Mouse (Mus musculus) heart, embryonic 16.5 days (tissue): ENCODE results near the gene Hoga1. TPM values are rescaled to one million over a fixed set of nuclear protein-coding genes. Genes with fewer than 3 reads are reported as not detected.

Experiments
- ATAC-seq: fragments of 200-750 bp; cut with Nextera tagmentation; replicated peaks from 2 replicates; pipeline ENCODE4 v1.8.0; 2017; ENCODE audit warnings: moderate number of reproducible peaks; ENCODE audit not compliant: insufficient read depth, low FRiP score; ENCODE audit errors: extremely low read depth
- H3K27ac ChIP-seq: fragments of 300-500 bp; sonication (generic); 2 replicates; pipeline ENCODE4 v1.5.1; 2014; ENCODE audit warnings: mild to moderate bottlenecking, low read length, control low read depth, moderate library complexity
- H3K27me3 ChIP-seq: fragments of 300-500 bp; sonication (generic); 2 replicates; pipeline ENCODE4 v1.6.1; 2014; ENCODE audit warnings: low read length, mixed read lengths; ENCODE audit not compliant: control insufficient read depth, insufficient read depth
- H3K36me3 ChIP-seq: fragments of 300-500 bp; sonication (generic); 2 replicates; pipeline ENCODE4 v1.6.1; 2014; ENCODE audit not compliant: control insufficient read depth, insufficient read depth
- H3K4me1 ChIP-seq: fragments of 300-500 bp; sonication (generic); 2 replicates; pipeline ENCODE4 v1.6.1; 2014; ENCODE audit warnings: low read length, mixed read lengths; ENCODE audit not compliant: control insufficient read depth, insufficient read depth
- H3K4me2 ChIP-seq: fragments of 300-500 bp; sonication (generic); 2 replicates; pipeline ENCODE4 v1.6.1; 2014; ENCODE audit warnings: low read depth, mild to moderate bottlenecking, control low read depth, low read length
- H3K4me3 ChIP-seq: fragments of 300-500 bp; sonication (generic); 2 replicates; pipeline ENCODE4 v1.5.1; 2014; ENCODE audit warnings: mild to moderate bottlenecking, control low read depth, low read length
- H3K9ac ChIP-seq: fragments of 300-500 bp; sonication (generic); 2 replicates; pipeline ENCODE4 v1.6.1; 2014; ENCODE audit warnings: low read length, control low read depth
- H3K9me3 ChIP-seq: fragments of 300-500 bp; sonication (generic); replicated peaks from 2 replicates; pipeline ENCODE4 v1.6.1; 2016; ENCODE audit warnings: low read length; ENCODE audit not compliant: control insufficient read depth
- WGBS: fragments of 180-500 bp; shearing (Covaris S2); extraction: QIAGEN DNeasy Blood & Tissue Kit; methylation state at CpG from one replicate; pipeline ENCODE4 v1.1.7; 2014; 5-methylcytosine and 5-hydroxymethylcytosine counted together
- polyA plus RNA-seq: library from polyadenylated mRNA; unstranded; fragments of >200 nt; fragmentation: Nextera tagmentation; extraction: Ambion mirVana; gene quantifications from 2 replicates; pipeline ENCODE4 v1.2.1, GENCODE M21; 2015

Hoga1 gene
- polyA plus RNA-seq = 0.49 and 0.67 TPM in 2 replicates

GRCm38 (mm10) chr19:42045269-42046102 is at the start of gene Hoga1:
TSS of gene Hoga1 (plus strand) at chr19:42045610.
- ATAC-seq = peak; percentile 91
- Histone ChIP-seq H3K9me3 (no peaks in the 10 kb centered on the region), H3K9ac (peak within 1 kb of the TSS; percentile 66), H3K4me1 (peaks cover 4% of the 10 kb centered on the region; the same call in 1 of the 2 replicates), H3K4me3 (peak within 1 kb of the TSS; percentile 57), H3K36me3 (no peaks in the 10 kb centered on the region), H3K27ac (no peak within 1 kb of the TSS), H3K27me3 (no peaks in the 10 kb centered on the region), H3K4me2 (peak within 1 kb of the TSS; percentile 73)
- WGBS = 23% methylated on average over 23 of the region's 23 CpGs

GRCm38 (mm10) chr19:41997090-41997489 is 48.3 kb upstream of the Hoga1 start:
- ATAC-seq = 0 out of 2 replicates have a peak, but pooled peaks have one; percentile 46
- Histone ChIP-seq H3K9ac (no peak overlapping the region), H3K27ac (peak overlapping the region; percentile 74), H3K9me3 (no peaks in the 10 kb centered on the region), H3K27me3 (no peaks in the 10 kb centered on the region), H3K4me1 (peaks cover 54% of the 10 kb centered on the region), H3K4me2 (0 out of 2 replicates have a peak overlapping the region, but pooled peaks have one; percentile 4), H3K4me3 (no peak overlapping the region), H3K36me3 (no peaks in the 10 kb centered on the region)
- 43% methylated on average over 10 of the region's 10 CpGs for WGBS

GRCm38 (mm10) chr19:41998770-41999548 is 46.5 kb upstream of the Hoga1 start:
- ATAC-seq = no peak; the same call in 1 of the 2 replicates
- Histone ChIP-seq H3K9me3 (no peaks in the 10 kb centered on the region), H3K36me3 (no peaks in the 10 kb centered on the region), H3K27ac (peak overlapping the region; percentile 75), H3K27me3 (no peaks in the 10 kb centered on the region), H3K4me3 (no peak overlapping the region), H3K4me2 (no peak overlapping the region), H3K4me1 (peaks cover 44% of the 10 kb centered on the region), H3K9ac (0 out of 2 replicates have a peak overlapping the region, but pooled peaks have one; percentile 21)
- 63% methylated on average over 9 of the region's 9 CpGs for WGBS

GRCm38 (mm10) chr19:41999688-42000283 is 45.6 kb upstream of the Hoga1 start:
- H3K27ac ChIP-seq = peak overlapping the region; percentile 75

GRCm38 (mm10) chr19:42000446-42000958 is 44.9 kb upstream of the Hoga1 start:
- no peak overlapping the region for H3K4me3 ChIP-seq
- peak overlapping the region; percentile 38 for H3K9ac ChIP-seq
- ATAC-seq = no peak; the same call in 1 of the 2 replicates
- 20% methylated on average over 4 of the region's 4 CpGs for WGBS
- H3K4me2 ChIP-seq = no peak overlapping the region
- H3K9me3 ChIP-seq = no peaks in the 10 kb centered on the region
- H3K4me1 ChIP-seq = peaks cover 55% of the 10 kb centered on the region
- no peaks in the 10 kb centered on the region for H3K36me3 ChIP-seq
- no peaks in the 10 kb centered on the region for H3K27me3 ChIP-seq
- H3K27ac ChIP-seq = peak overlapping the region; percentile 75

More at GRCm38 (mm10) chr19:41999688-42000283, 45.6 kb upstream of the Hoga1 start:
- H3K36me3 ChIP-seq = no peaks in the 10 kb centered on the region
- ATAC-seq = no peak
- no peak overlapping the region for H3K4me2 ChIP-seq
- no peaks in the 10 kb centered on the region for H3K27me3 ChIP-seq
- H3K9me3 ChIP-seq = no peaks in the 10 kb centered on the region
- 72% methylated on average over 4 of the region's 4 CpGs for WGBS
- H3K4me1 ChIP-seq = peaks cover 48% of the 10 kb centered on the region
- no peak overlapping the region for H3K9ac ChIP-seq
- no peak overlapping the region for H3K4me3 ChIP-seq

- WGBS = 92% methylated on average over 12 of the region's 12 CpGs
- H3K27ac ChIP-seq = peak overlapping the region; percentile 75
Observed at GRCm38 (mm10) chr19:42001253-42001980, 44.0 kb upstream of the Hoga1 start.

GRCm38 (mm10) chr19:42004258-42004657 is 41.2 kb upstream of the Hoga1 start:
- Histone ChIP-seq H3K27me3 (no peaks in the 10 kb centered on the region), H3K27ac (no peak overlapping the region), H3K9me3 (no peaks in the 10 kb centered on the region), H3K36me3 (no peaks in the 10 kb centered on the region), H3K4me2 (no peak overlapping the region), H3K4me1 (peaks cover 52% of the 10 kb centered on the region), H3K9ac (no peak overlapping the region), H3K4me3 (no peak overlapping the region)
- ATAC-seq = no peak
- 36% methylated on average over 6 of the region's 6 CpGs for WGBS

More at GRCm38 (mm10) chr19:42001253-42001980, 44.0 kb upstream of the Hoga1 start:
- Histone ChIP-seq H3K27me3 (no peaks in the 10 kb centered on the region), H3K4me3 (no peak overlapping the region), H3K9ac (no peak overlapping the region), H3K4me1 (peaks cover 58% of the 10 kb centered on the region), H3K4me2 (no peak overlapping the region), H3K9me3 (no peaks in the 10 kb centered on the region), H3K36me3 (no peaks in the 10 kb centered on the region)
- no peak for ATAC-seq

GRCm38 (mm10) chr19:42005616-42006015 is 39.8 kb upstream of the Hoga1 start:
- H3K27ac ChIP-seq = peak overlapping the region; percentile 38
- WGBS = 43% methylated on average over 3 of the region's 3 CpGs

More at GRCm38 (mm10) chr19:42005616-42006015, 39.8 kb upstream of the Hoga1 start:
- ATAC-seq = no peak
- H3K9ac ChIP-seq = 0 out of 2 replicates have a peak overlapping the region, but pooled peaks have one; percentile 26
- H3K27me3 ChIP-seq = no peaks in the 10 kb centered on the region
- no peaks in the 10 kb centered on the region for H3K9me3 ChIP-seq
- no peaks in the 10 kb centered on the region for H3K36me3 ChIP-seq
- H3K4me3 ChIP-seq = no peak overlapping the region
- no peak overlapping the region for H3K4me2 ChIP-seq
- peaks cover 38% of the 10 kb centered on the region for H3K4me1 ChIP-seq
